Mouse (Mus musculus) testis, adult 2 months (tissue): ENCODE measurements around the gene Ralgapa2.
A peak's percentile ranks its signal among the peaks of the same experiment; 100 is the strongest.

Source experiments
- CTCF ChIP-seq: fragments of 200-500 bp; IDR thresholded peaks from 2 replicates; pipeline ENCODE4 v1.5.1; 2012; ENCODE audit warnings: low read depth, mild to moderate bottlenecking, inconsistent platforms, low read length, moderate library complexity; ENCODE audit not compliant: control insufficient read depth, insufficient read depth, insufficient replicate concordance
- POLR2A ChIP-seq: fragments of 200-500 bp; IDR thresholded peaks from 2 replicates; pipeline ENCODE4 v1.6.1; 2012; ENCODE audit warnings: low read depth, mild to moderate bottlenecking, inconsistent platforms, low read length, moderate library complexity; ENCODE audit not compliant: control insufficient read depth

- TF ChIP-seq POLR2A: no peak
- peak; percentile 59; the same call in 1 of the 2 replicates for TF ChIP-seq CTCF
Measured at GRCm38 (mm10) chr2:146214715-146215114, 297.4 kb downstream of the Ralgapa2 start.
